Mouse (Mus musculus) cerebellum, postnatal 36 days (tissue): ENCODE measurements around the gene 1700018F24Rik.
A peak's percentile ranks its signal among the peaks of the same experiment; 100 is the strongest.
"Not testable (repeated sequence)": the region's sequence is repeated elsewhere in the genome, so short reads cannot be mapped to it uniquely, and the experiment has no call there.

Source experiments
- DNase-seq, 2 experiments: peaks; one replicate each; pipeline ENCODE4 v3.0.0; 2021 to 2022; ENCODE audit warnings: mixed read lengths in 2 of 2

The 1700018F24Rik gene

DNA sequence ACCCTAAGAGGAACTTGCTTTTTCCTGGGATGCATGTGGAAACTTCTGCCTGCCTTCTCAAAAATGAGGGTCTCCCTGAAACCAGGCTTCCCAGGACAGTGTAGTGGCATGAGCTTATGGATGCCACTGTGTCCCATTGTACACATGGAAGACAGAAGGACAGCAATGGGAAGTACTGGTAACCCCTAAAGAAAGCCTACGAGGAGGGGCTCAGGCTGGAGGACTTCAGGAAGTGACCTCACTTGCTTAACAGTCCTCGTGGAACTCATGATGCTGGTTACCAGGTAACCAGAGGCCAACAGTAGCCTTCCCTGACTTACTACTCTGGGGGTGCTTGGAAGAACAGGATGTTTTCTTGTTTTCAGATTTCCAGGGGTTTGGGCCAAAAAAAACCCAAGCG lies at the start of gene 1700018F24Rik:
1700018F24Rik (plus strand) TSS at position 301 of the 400 bp plus-strand sequence.
- not testable (repeated sequence) for DNase-seq

DNA sequence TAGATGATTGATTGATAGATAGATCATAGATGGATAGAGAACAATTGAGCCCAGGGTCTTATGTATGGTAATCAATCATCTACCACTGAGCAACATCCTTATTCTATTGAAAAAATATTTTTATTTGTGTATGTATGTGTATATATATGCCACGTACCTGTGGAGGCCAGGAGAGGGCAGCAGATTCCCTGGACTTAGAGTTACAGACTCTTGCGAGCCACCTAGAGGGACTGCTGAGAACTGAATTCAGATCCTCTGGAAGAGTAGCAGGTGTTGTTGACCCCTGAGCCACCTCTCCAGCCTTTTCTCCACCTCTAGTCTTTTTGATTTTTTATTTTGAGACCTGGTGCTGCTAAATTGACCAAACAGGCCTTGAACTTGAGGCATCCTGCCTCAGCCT lies 44.3 kb upstream of the 1700018F24Rik start:
- DNase-seq, result no peak

DNA sequence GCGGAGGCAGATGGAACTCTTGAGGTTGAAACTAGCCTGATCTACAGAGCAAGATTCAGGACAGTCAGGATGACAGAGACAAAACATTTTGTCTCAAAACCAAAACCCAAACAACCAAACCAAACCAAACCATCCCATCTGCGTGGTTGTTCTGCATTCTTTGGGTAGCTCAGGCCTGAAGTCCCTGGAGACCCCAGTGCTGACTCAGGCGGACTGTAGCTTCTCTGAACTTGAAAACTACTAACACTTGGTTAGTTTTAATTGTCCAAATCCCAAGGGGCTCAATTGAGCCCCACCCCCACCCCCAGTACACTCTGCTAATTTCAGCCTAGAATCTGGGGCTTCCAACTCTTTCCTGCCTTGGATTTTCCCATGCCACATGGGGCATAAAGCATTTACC lies 39.4 kb upstream of the 1700018F24Rik start:
- no peak for DNase-seq

DNA sequence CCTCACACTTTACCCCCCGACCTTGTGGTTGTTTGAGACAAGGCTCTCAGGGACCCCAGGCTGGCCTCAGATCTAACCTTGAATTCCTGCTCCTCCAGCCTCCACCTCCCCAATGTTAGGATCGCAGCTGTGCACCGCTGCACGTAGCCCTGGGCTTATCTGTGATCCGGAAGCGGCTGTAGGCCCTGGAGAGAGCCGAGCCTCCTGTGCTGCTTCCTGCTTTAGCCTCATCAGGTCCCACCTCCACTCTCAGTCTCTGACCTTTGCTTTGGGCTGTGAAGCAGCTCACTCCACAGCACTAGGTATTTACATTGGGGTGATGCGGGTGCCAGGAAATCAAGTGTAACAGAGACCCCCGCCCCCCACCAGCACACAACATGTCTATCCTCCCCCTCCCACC lies 38.3 kb upstream of the 1700018F24Rik start:
- DNase-seq, result no peak

DNA sequence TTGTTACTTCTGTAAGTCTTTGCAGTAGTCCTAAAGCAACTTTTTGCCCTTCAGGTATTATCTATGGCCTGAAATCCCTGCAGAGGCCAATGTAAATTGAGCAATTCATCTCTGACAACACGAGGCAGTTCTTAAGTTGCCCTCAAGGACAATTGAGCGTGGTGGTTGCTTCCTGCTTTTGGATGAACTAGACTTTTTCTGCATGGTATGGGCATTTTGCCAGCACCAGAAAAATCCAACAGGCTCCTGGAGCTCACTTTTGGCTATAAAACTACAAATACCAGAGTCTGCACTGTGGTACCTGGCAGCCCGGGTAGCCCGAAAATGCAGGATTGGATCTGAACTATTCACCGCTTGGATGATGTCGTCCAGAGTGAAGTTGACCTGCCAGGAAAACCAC lies 37.2 kb upstream of the 1700018F24Rik start:
- no peak for DNase-seq

DNA sequence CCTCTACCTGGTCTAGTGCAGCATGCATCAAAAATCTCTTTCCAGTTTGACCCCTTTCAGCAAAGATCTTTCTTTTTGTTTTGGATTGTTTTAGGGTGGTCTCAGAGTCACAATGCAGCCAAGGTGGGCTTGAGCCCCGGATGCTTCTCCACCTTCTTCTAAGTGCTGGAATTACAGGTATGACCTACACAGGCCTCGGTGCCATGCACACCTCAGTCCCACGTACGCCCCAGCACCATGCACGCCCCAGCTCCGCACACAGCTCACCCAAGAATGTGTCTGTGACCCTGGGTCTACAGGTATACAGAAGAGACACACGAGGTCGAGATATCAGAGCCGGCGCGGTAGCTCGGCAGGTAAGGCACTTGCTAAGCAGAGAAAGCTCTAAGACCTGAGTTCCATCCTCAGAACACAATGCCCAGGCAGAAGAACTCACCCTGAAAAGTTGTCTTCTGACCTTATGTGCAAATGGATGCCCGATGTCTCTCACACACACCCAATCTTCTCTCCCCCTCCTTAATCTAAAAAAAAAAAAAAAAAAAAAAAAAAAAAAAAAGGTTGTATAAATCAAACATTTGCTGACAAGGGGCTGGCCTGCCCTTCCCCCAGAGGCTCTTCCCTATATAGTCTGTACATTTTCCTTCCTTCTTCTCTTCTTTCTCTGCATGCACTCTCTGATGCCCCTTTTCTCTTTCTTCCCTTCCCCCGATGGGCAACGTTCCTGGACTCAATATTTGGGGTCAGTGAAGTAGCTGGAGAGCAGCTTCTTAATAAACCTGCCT lies 33.7 kb upstream of the 1700018F24Rik start:
- no peak for DNase-seq

DNA sequence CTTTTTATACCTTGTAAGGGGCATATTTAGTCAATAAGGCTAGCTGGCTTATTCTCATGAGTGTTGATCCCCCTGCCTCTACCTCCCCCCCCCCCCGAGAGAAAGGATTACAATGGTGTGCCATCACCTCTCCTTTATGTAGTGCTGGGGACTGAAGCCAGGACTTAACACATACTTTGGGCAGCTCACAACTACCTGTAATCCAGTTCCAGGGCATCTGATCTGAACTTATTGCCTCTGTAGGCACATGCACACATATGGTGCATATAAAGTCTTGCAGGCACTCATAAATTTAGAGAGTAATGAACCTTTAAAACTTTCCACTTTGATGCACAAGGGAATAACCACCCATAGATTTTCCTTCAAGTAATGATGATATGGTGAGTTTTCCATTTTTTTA lies 28.5 kb upstream of the 1700018F24Rik start:
- DNase-seq, result no peak

DNA sequence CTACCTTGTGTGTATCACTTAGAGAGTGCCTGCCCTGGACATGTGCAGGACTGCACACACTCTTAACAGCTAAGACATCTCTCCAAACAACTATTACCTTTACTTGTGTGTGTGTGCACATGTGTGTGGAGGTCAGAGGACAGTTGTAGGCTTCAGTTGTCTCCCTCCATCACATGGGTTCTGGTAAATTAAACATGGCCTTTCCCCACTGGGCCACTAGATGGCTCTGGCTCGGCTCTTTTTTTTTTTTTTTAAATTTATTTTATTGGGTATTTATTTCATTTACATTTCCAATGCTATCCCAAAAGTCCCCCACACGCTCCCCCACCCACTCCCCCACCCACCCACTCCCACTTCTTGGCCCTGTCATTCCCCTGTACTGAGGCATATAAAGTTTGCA lies 26.0 kb upstream of the 1700018F24Rik start:
- not testable (repeated sequence) for DNase-seq

DNA sequence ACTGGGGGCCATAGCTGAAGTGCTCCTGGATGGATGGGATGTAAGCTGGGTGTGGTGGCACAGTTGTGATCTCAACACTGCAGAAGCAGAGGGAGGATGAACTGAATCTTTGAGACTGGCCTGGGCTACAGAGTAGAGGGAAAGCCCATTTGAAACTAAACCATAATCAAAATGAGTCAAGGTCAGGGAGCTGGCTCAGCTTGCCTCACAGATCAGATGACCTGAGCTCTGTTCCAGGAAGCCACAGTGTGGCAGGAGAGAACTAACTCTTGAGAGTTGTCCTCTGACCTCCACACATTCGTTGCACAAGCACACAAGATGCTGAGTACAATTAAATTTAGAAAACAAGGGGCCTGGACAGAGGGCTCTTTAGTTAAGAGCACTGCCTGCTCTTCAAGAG lies 22.5 kb upstream of the 1700018F24Rik start:
- DNase-seq, result not testable (repeated sequence)

DNA sequence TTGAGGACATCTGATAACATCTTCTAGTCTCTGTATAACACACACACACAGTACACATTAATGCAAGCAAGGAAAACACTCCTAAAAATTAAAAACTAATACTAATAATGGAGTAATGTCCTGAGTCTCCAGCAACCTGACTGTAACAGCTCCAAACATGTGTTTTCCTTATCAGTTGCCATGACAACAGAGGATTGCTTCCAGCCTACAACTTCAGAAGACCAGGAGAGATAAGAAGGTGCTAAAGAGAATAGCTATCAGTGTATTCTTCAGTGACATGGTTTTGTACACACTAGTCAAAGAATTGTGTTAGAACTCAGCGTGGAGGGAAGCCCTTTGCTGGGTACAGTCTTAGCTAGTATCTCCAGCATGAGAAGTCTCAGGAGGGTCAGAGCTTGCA lies 22.1 kb upstream of the 1700018F24Rik start:
- DNase-seq, result not testable (repeated sequence)

DNA sequence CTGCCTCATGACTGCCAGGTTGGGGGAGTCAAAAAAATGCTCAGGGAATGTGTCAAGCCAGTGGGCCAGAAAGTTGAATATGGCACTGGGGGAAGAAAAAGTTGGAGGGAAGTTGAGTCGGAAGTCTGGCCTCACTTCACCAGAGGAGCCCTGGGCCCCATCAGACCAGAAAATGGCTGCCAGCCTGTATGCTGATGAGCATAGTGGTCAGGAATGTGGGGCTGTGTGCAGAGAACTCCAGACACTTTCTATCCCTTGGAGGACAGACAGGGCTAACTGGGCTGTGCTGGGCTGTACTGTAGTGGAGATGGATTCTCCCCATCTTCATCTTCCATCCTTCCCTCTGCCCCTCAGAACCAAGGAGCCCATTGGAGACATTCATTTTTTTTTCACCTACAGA lies 12.3 kb upstream of the 1700018F24Rik start:
- not testable (repeated sequence) for DNase-seq

DNA sequence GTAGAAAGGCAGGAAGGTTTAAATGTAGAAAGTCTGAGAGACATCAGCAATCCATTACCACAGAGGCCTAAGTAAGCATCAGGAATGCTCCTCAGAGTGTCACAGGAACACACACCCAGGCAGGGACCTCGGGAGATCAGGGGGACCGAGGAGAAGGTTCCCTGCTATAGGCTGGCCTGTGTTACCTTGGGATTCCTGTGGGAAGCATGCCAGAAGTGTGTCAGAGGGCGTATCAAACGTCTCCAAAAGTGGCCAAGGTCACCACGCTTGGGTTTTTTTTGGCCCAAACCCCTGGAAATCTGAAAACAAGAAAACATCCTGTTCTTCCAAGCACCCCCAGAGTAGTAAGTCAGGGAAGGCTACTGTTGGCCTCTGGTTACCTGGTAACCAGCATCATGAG lies 10.4 kb upstream of the 1700018F24Rik start, which contains the start of gene Gm4871:
Gm4871 (minus strand) TSS at position 364 of the 400 bp plus-strand sequence.
- not testable (repeated sequence) for DNase-seq

DNA sequence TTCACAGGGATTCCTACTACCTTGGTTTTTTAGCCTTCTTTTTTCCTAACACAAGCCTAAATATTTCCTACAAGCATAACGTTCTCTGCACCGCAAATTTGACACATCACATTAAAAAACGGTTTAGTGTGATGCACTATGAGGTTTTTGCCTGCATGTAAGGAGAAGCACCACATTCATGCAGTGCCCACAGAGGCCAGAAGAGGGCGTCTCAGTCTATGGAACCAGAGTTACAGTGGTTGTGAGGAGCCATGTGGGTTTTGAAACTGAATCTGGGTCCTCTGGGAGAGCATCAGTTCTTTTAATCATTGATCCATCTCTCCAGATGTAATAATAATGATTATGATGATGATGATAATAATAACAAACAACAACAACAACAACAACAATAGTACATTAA lies 1.2 kb upstream of the 1700018F24Rik start:
- no peak for DNase-seq

DNA sequence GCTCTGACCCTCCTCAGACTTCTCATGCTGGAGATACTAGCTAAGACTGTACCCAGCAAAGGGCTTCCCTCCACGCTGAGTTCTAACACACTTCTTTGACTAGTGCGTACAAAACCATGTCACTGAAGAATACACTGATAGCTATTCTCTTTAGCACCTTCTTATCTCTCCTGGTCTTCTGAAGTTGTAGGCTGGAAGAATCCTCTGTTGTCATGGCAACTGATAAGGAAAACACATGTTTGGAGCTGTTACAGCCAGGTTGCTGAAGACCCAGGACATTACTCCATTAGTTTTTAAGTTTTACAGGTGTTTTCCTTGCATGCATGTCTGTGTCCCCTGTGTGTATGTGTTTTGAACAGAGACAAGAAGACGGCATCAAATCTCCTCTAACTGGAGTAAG lies 11.4 kb downstream of the 1700018F24Rik start:
- DNase-seq, result not testable (repeated sequence)

DNA sequence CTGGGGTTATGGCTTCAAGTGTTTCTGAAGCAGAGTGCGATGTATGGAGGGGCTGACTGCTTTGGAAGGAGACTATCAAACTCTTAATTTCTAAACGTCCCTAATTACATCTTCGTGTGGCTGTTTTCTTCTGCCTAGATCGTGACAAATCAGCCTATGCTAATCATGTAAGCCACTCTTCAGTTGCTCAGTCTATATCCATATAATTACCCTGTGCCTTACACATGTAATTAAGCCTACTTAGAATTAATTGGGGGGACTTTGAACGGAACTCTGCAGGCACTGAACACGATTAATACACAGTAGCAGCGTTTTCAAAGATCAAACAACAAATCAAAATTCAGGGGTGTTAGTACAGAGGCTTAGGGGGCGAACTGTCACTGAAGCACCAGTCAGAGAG lies 15.1 kb downstream of the 1700018F24Rik start:
- no peak for DNase-seq

DNA sequence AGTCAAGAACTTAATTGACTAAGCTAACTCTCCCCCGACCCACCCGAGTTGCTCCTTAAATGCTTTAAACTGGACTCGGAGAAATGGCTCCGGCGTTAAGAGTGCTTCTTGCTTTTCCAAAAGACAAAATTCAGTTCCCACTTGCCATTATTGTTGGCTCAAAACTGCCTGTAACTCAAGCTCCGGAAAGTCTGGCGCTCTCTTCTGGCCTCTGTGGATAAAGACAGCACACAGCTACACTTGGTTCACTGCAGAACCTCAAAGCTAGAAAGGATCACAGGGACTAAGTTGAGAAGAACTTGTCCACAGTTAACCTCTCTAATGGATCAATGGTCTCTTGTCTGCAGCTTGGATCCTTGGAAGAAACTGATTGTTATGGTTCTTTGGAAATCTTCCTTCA lies 15.9 kb downstream of the 1700018F24Rik start:
- no peak for DNase-seq

DNA sequence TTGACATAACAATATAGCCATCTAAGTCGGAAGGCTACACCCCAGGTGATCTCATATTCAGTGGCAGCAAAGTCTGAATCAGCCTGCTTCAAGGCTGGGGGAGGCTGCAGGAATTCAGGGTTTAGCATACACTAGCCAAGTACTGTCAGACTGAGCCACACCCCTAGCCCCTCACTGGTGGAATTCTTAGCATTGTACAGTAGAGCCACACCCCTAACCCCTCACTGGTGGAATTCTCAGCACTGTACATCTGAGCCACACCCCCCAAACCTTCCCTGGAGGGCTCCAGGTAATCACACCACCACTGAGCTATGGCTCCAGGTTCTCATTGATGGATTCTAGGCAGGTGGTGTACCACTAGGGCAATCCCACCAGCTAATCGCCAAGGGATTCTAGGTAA lies 16.7 kb downstream of the 1700018F24Rik start:
- DNase-seq, result no peak

DNA sequence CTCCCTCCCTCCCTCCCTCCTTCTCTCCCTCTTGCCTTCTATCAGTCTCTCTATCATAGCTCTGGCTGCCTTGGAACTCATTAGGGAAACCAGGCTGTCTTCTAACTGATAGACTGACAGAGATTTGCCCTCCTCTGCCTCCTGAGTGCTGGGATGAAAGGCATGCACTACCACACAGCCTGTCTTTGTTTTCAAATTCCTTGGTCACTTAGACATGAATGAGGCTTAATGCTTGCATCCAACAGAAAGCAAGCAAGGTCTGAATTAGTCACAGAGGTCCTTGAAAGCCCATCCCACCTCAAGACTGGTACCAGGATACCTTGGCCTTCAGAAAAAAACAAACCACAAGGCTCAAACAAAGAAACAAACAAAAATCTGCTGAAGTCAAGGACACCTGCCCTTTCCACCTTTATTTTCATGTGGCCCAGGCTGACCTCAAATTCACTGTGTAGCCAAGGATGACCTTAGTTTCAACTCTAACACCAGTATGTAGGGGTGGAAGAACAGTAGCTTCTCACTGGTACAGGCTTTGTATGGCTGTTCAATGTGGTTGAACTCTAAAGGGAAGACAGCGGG lies 22.1 kb downstream of the 1700018F24Rik start:
- no peak for DNase-seq

DNA sequence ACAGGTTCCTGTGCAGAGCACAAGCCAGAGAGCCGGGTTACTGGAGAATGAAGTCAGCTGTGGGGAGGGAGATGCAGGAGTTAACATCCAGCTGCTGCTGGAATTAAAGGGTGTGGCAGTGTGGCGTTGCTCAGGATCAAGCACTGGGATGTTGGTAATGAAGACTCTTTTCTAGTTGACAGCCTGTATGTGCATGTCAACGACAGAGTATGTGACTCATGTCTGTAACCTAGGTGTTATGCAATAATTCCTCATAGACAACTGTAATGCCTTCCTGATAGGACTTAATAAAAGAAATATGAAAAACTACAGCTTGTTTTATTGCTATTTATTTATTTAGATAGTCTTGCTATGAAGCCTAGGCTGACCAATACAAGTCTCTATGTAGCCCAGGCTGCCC lies 26.1 kb downstream of the 1700018F24Rik start:
- no peak for DNase-seq

DNA sequence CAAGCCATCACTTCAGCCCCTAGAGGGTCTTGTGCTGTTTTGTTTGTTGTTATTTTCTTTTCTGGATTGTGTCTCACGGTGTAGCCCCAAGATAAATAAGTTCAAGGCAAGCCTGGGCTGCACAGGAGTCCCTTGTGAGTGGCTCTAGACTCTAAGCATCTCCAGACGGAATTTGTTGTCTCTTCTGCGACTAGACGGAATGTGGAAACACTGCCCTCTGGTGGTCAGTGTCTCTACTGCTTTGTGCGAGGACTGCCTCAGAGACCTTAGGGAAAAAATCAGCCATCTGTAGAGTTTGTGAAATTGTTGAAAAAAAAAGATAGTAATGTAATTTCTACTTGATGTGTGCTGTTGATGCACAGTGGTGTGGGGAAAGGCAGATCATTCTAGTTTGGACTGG lies 26.9 kb downstream of the 1700018F24Rik start:
- peak; percentile 65 to 75 for DNase-seq

DNA sequence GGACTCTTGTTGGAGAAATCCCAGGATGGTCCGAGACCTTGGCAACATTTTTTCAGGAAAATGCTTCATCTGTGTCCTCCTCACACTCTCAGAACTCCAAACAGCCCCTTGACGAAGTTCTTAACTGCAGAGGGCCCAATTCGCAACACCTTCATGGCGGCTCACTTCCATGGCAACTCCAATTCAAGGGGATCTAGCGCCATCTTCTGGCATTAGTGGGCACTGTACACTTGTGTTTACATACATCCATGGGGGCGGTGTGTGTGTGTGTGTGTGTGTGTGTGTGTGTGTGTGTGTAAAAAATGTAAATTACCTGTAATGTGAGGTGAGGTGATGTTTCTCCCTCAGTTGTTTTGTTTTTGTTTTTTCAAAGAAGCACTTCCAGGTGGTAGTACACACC lies 28.6 kb downstream of the 1700018F24Rik start:
- DNase-seq, result no peak

DNA sequence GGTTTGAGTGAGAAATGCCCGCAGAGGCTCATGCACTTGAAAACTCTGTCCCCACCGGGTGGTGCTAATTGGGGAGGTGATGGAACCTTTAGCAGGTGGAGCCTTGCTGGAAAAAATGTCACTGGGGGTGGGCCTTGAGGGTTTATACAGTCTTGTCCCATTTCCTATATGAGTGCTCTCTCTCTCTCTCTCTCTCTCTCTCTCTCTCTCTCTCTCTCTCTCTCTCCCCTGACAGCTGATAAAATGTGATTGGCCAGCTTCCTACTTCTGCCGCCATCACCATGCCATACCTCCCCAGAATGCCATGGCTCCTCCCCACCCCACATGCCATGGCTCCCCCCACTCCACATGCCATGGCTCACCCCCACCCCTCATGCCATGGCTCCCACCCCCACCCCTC lies 32.3 kb downstream of the 1700018F24Rik start:
- DNase-seq, result no peak

DNA sequence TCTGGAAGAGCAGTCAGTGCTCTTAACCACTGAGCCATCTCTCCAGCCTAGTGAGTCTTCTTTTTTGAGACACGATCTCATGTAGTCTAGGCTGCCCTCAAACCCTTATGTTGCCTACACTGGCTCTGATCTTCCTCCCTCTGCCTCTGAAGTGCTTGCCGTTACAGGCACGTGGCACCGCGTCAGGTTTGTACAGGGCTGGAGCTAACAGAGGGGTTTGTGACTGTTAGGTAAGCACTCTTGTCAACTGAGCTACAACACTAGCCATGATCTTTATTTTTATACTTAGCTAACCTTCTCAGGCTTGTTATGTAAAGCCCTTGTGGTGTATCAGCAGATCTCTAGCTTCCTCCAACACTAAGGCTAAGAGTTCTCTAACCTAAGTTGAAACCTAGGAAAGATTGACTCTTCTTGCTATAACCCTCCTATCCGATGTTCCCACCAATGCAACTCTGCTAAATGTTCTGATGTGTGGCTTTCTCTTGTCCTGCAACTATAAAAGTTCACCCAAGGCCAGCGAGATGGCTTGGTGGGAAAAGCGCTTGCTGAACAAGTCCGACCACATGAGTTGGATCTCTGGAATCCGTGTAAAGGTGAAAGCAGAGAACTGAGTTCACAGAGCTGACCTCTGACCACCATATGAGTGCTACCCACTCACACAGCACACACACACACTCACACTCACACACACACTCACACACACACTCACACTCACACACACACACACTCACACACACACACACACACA lies 39.2 kb downstream of the 1700018F24Rik start:
- DNase-seq, result no peak

DNA sequence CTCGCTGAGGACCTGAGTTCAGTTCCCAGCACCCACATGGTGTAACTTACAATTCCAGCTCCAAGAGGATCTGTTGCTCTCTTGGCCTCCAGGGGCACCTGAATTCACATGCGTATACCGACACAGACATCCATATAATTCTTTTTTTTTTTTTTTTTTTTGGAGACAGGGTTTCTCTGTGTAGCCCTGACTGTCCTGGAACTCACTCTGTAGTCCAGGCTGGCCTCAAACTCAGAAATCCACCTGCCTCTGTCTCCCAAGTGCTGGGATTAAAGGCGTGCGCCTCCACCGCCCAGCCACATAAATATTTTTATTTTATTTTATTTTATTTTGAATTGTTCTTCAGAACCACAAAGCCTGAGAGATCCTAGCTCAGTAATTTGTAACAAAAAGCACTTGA lies 40.4 kb downstream of the 1700018F24Rik start:
- not testable (repeated sequence) for DNase-seq
